Mouse (Mus musculus): Measurements from ENCODE around the gene Gnpnat1. TPM values are rescaled to one million over a fixed set of nuclear protein-coding genes. Genes with fewer than 3 reads are reported as not detected.
A peak's percentile ranks its signal among the peaks of the same experiment; 100 is the strongest.

The Gnpnat1 gene
- polyA plus RNA-seq, 1 experiment from 2014 or later: 64.4 TPM

DNA sequence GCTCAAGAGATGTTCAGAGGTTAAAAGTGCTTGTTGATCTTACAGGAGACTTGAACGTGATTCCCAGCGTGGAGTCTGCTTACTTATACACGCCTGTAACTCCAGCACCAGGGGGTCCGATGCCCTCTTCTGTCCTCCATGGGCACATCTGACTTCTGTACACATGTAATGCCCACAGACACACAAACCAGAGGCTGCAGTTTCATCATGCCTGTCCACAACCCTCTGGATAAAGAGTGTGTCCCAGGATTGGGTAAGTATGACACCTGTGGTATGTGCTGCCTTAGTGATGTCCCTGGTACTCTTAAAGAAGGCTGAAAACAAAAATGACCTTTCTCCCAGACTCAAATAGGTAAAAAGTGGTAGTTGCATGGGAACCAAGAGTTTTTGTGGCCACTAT lies 14.6 kb upstream of the Gnpnat1 start:
- TF ChIP-seq CTCF (IDR thresholded peaks at IDR 0.05; ENCODE audit: low read depth) (no peak), EP300 (IDR thresholded peaks at IDR 0.05; ENCODE audit: low read depth) (no peak)
- H3K4me3 ChIP-seq (ENCODE audit: low read depth, low read length): no peak overlapping the region
- H3K4me1 ChIP-seq (ENCODE audit: insufficient read depth): no peaks in the 10 kb centered on the region; the same call in 1 of the 2 replicates
- WGBS (ENCODE audit: insufficient replicate concordance): 56% methylated on average over 4 of the region's 4 CpGs
- H3K4me2 ChIP-seq (ENCODE audit: low read depth, low read length): no peak overlapping the region
- DNase-seq: no peak
- no peaks in the 10 kb centered on the region for H3K36me3 ChIP-seq (replicated peaks; ENCODE audit: insufficient read depth, low read length)
- no peaks in the 10 kb centered on the region for H3K9me3 ChIP-seq (ENCODE audit: low read length)
- H3K9ac ChIP-seq (replicated peaks): no peak overlapping the region
- H3K27me3 ChIP-seq (ENCODE audit: insufficient read depth, low read length): no peaks in the 10 kb centered on the region
- ATAC-seq: peak; percentile 58; the same call in 1 of the 2 replicates
- peak overlapping the region; percentile 77 for H3K27ac ChIP-seq (ENCODE audit: low read depth)

- peak; percentile 69; the same call in 1 of the 2 replicates for TF ChIP-seq EP300 (IDR thresholded peaks at IDR 0.05; ENCODE audit: low read depth)
- TF ChIP-seq CTCF (IDR thresholded peaks at IDR 0.05; ENCODE audit: low read depth): no peak
- no peaks in the 10 kb centered on the region for H3K36me3 ChIP-seq (replicated peaks; ENCODE audit: insufficient read depth, low read length)
- peak overlapping the region; percentile 77 for H3K27ac ChIP-seq (ENCODE audit: low read depth)
- H3K4me2 ChIP-seq (ENCODE audit: low read depth, low read length): no peak overlapping the region
- no peak overlapping the region for H3K4me3 ChIP-seq (ENCODE audit: low read depth, low read length)
- no peaks in the 10 kb centered on the region; the same call in 1 of the 2 replicates for H3K4me1 ChIP-seq (ENCODE audit: insufficient read depth)
- DNase-seq: no peak
- no peaks in the 10 kb centered on the region for H3K27me3 ChIP-seq (ENCODE audit: insufficient read depth, low read length)
- peak; percentile 84 for ATAC-seq
- WGBS (ENCODE audit: insufficient replicate concordance): 50% methylated on average over 3 of the region's 3 CpGs
- no peaks in the 10 kb centered on the region for H3K9me3 ChIP-seq (ENCODE audit: low read length)
- no peak overlapping the region for H3K9ac ChIP-seq (replicated peaks)
Observed at GRCm38 (mm10) chr14:45418553-45418952, 13.8 kb upstream of the Gnpnat1 start.

DNA sequence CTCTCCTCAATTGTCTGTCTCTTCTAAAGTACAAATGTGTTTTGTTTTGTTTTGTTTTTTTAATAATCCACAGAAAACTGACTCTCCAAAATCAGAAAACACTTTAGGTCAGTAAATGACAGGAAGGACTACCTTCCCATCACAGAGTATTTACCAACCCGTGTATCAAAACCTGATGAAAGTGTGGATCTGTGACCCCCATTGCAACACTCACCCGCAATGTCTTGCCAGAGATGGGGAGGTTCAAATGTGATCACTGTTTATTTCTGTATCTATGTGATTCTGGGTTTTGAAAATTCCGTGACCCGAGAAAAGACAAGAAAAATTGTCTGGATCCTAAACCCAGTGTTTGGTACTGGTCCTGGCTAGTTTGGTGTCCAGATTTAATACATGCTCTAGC lies 11.6 kb upstream of the Gnpnat1 start:
- H3K4me3 ChIP-seq (ENCODE audit: low read depth, low read length): no peak overlapping the region
- no peak overlapping the region for H3K9ac ChIP-seq (replicated peaks)
- 71% methylated on average over 4 of the region's 4 CpGs for WGBS (ENCODE audit: insufficient replicate concordance)
- 0 out of 2 replicates have a peak overlapping the region, but pooled peaks have one; percentile 18 for H3K27ac ChIP-seq (ENCODE audit: low read depth)
- no peaks in the 10 kb centered on the region for H3K36me3 ChIP-seq (replicated peaks; ENCODE audit: insufficient read depth, low read length)
- no peaks in the 10 kb centered on the region for H3K9me3 ChIP-seq (ENCODE audit: low read length)
- H3K4me2 ChIP-seq (ENCODE audit: low read depth, low read length): no peak overlapping the region
- ATAC-seq (peak; percentile 52; the same call in 1 of the 2 replicates), DNase-seq (peak; percentile 27)
- no peaks in the 10 kb centered on the region; the same call in 1 of the 2 replicates for H3K4me1 ChIP-seq (ENCODE audit: insufficient read depth)
- TF ChIP-seq CTCF (IDR thresholded peaks at IDR 0.05; ENCODE audit: low read depth) (no peak), EP300 (IDR thresholded peaks at IDR 0.05; ENCODE audit: low read depth) (0 out of 2 replicates have a peak, but pooled peaks have one; percentile 19)
- no peaks in the 10 kb centered on the region for H3K27me3 ChIP-seq (ENCODE audit: insufficient read depth, low read length)

DNA sequence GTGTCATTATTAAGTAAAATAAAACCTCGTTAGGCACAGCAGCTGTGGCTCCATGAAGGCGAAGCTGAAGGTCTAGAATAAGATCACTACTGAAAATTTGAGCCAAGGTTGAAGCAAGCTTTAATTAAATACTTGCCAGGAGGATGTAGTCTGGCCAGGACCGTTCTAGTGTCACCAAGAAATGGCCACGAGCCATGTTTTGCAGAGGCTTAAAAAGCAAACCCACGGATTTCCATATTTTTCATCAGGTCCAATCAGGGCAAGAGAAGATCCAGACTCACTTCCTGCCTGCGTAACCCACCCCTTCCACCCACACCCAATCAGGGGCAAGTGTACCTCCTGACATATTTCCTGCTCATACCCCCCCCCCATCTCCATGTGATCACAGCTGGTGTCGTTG lies 1.1 kb downstream of the Gnpnat1 start:
- Histone ChIP-seq H3K9me3 (ENCODE audit: low read length) (no peaks in the 10 kb centered on the region), H3K4me1 (ENCODE audit: insufficient read depth) (no peaks in the 10 kb centered on the region), H3K36me3 (replicated peaks; ENCODE audit: insufficient read depth, low read length) (no peaks in the 10 kb centered on the region), H3K4me3 (ENCODE audit: low read depth, low read length) (no peak overlapping the region), H3K9ac (replicated peaks) (no peak overlapping the region), H3K4me2 (ENCODE audit: low read depth, low read length) (no peak overlapping the region), H3K27ac (ENCODE audit: low read depth) (no peak overlapping the region), H3K27me3 (ENCODE audit: insufficient read depth, low read length) (no peaks in the 10 kb centered on the region)
- no peak for ATAC-seq
- DNase-seq: no peak
- WGBS (ENCODE audit: insufficient replicate concordance): 73% methylated on average over 7 of the region's 7 CpGs
- TF ChIP-seq EP300 (IDR thresholded peaks at IDR 0.05; ENCODE audit: low read depth) (no peak), CTCF (IDR thresholded peaks at IDR 0.05; ENCODE audit: low read depth) (no peak)

- no peak overlapping the region for H3K4me2 ChIP-seq (ENCODE audit: low read depth, low read length)
- DNase-seq (no peak), ATAC-seq (peak; percentile 44; the same call in 1 of the 2 replicates)
- 58% methylated on average over 3 of the region's 3 CpGs for WGBS (ENCODE audit: insufficient replicate concordance)
- H3K27ac ChIP-seq (ENCODE audit: low read depth): no peak overlapping the region
- TF ChIP-seq EP300 (IDR thresholded peaks at IDR 0.05; ENCODE audit: low read depth) (no peak), CTCF (IDR thresholded peaks at IDR 0.05; ENCODE audit: low read depth) (peak; percentile 61)
- H3K9me3 ChIP-seq (ENCODE audit: low read length): no peaks in the 10 kb centered on the region
- no peak overlapping the region for H3K9ac ChIP-seq (replicated peaks)
- H3K27me3 ChIP-seq (ENCODE audit: insufficient read depth, low read length): no peaks in the 10 kb centered on the region
- no peaks in the 10 kb centered on the region for H3K4me1 ChIP-seq (ENCODE audit: insufficient read depth)
- no peaks in the 10 kb centered on the region for H3K36me3 ChIP-seq (replicated peaks; ENCODE audit: insufficient read depth, low read length)
- H3K4me3 ChIP-seq (ENCODE audit: low read depth, low read length): no peak overlapping the region
Observed at GRCm38 (mm10) chr14:45399836-45400235, 4.9 kb downstream of the Gnpnat1 start.

DNA sequence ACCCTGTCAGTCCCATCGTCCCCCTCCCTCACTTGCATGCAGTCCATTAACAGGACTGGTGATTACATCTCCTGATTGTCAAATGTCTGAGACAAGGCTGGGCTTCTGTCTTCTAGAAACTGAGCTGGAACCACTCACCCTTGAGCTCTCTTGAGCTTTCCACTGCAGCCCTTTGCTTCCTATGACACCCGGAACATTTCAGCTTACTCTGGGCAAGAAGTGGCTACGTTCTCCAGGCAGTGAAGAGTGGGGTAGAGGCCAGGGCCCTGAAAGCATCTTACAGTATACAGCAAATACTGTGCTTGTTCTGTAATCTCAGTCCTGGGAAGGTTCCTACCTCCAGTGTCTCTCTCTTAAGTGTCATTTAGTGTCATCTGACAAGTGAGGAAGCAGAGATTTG lies 15.5 kb downstream of the Gnpnat1 start:
- Histone ChIP-seq H3K27me3 (ENCODE audit: insufficient read depth, low read length) (no peaks in the 10 kb centered on the region), H3K4me2 (ENCODE audit: low read depth, low read length) (peak overlapping the region; percentile 94), H3K9ac (replicated peaks) (peak overlapping the region; percentile 93), H3K27ac (ENCODE audit: low read depth) (peak overlapping the region; percentile 99), H3K36me3 (replicated peaks; ENCODE audit: insufficient read depth, low read length) (no peaks in the 10 kb centered on the region), H3K4me1 (ENCODE audit: insufficient read depth) (peaks cover 9% of the 10 kb centered on the region), H3K4me3 (ENCODE audit: low read depth, low read length) (peak overlapping the region; percentile 86), H3K9me3 (ENCODE audit: low read length) (no peaks in the 10 kb centered on the region)
- DNase-seq (no peak), ATAC-seq (no peak)
- WGBS (ENCODE audit: insufficient replicate concordance): 15% methylated on average over 3 of the region's 3 CpGs
- TF ChIP-seq CTCF (IDR thresholded peaks at IDR 0.05; ENCODE audit: low read depth) (no peak), EP300 (IDR thresholded peaks at IDR 0.05; ENCODE audit: low read depth) (no peak)

Measured in liver, postnatal 0 days (tissue).